Mouse (Mus musculus) left cerebral cortex, adult 2 months (tissue): Measurements from ENCODE around the gene Abr. TPM values are rescaled to one million over a fixed set of nuclear protein-coding genes. Genes with fewer than 3 reads are reported as not detected.

ENCODE experiments used
- DNase-seq, 2 experiments: peaks; one replicate each; pipeline ENCODE4 v3.0.0; 2021 to 2022; ENCODE audit warnings: low spot score in 2 of 2, mixed read lengths in 1 of 2; ENCODE audit errors: extremely low spot score in 1 of 2
- H3K27ac ChIP-seq: fragments of 200-600 bp; 2 replicates; pipeline ENCODE4 v1.8.1; 2022
- H3K4me3 ChIP-seq: fragments of 200-600 bp; 2 replicates; pipeline ENCODE4 v1.8.1; 2022
- CTCF ChIP-seq: fragments of 200-600 bp; IDR thresholded peaks from 2 replicates; pipeline ENCODE4 v1.8.1; 2022; ENCODE audit warnings: antibody characterized with exemption, mild to moderate bottlenecking, moderate library complexity
- intact Hi-C: fragments of 180-260 bp; cut with DNase I; formaldehyde crosslinking; loops from one replicate; pipeline ENCODE4 v1.15.1; 2025
- total RNA-seq, 2 experiments: library from RNA; stranded (reverse); gene quantifications; 2 replicates each; pipeline ENCODE4 v1.2.3; 2021

Gene Abr
- total RNA-seq, 2 experiments from 2014 or later: 436 to 450 TPM

- Histone ChIP-seq H3K4me3 (no peak overlapping the region), H3K27ac (peak overlapping the region; percentile 36; the same call in 1 of the 2 replicates)
- TF ChIP-seq CTCF: no peak
- intact Hi-C loops: no loop called here
- no peak for DNase-seq
These were observed 64.3 kb downstream of the Abr start for GRCm38 (mm10) chr11:76557837-76558236.

GRCm38 (mm10) chr11:76548153-76548721 is 73.9 kb downstream of the Abr start:
- TF ChIP-seq CTCF: no peak
- intact Hi-C loops: no loop called here
- DNase-seq: no peak
- Histone ChIP-seq H3K27ac (peak overlapping the region; percentile 51), H3K4me3 (no peak overlapping the region)

GRCm38 (mm10) chr11:76547420-76547819 is 74.7 kb downstream of the Abr start:
- intact Hi-C loops: no loop called here
- H3K27ac ChIP-seq: peak overlapping the region; percentile 51
- no peak overlapping the region for H3K4me3 ChIP-seq
- TF ChIP-seq CTCF: no peak
- no peak for DNase-seq

GRCm38 (mm10) chr11:76546431-76546830 is 75.7 kb downstream of the Abr start:
- no peak for TF ChIP-seq CTCF
- H3K27ac ChIP-seq: peak overlapping the region; percentile 53
- no peak for DNase-seq
- intact Hi-C loops: no loop called here
- H3K4me3 ChIP-seq: no peak overlapping the region

- intact Hi-C loops: no loop called here
- TF ChIP-seq CTCF: no peak
- Histone ChIP-seq H3K4me3 (no peak overlapping the region), H3K27ac (peak overlapping the region; percentile 5; the same call in 1 of the 2 replicates)
- DNase-seq: no peak
These were observed 78.8 kb downstream of the Abr start for GRCm38 (mm10) chr11:76543300-76543699.

GRCm38 (mm10) chr11:76540973-76541372 is 81.1 kb downstream of the Abr start:
- TF ChIP-seq CTCF: peak; percentile 83
- H3K4me3 ChIP-seq: no peak overlapping the region
- intact Hi-C loops: loop anchor here (1.0 kb wide), 1 partner anchor 36 kb away; no protein-coding TSS in a partner anchor
- peak overlapping the region; percentile 51; the same call in 1 of the 2 replicates for H3K27ac ChIP-seq
- DNase-seq: peak; percentile 47 to 65

- DNase-seq: no peak
- no peak overlapping the region for H3K27ac ChIP-seq
- H3K4me3 ChIP-seq: no peak overlapping the region
- no peak for TF ChIP-seq CTCF
- intact Hi-C loops: no loop called here
These were observed 84.7 kb downstream of the Abr start for GRCm38 (mm10) chr11:76537401-76537800.

GRCm38 (mm10) chr11:76536576-76537354 is 85.3 kb downstream of the Abr start:
- peak; percentile 64 for TF ChIP-seq CTCF
- Histone ChIP-seq H3K27ac (no peak overlapping the region), H3K4me3 (no peak overlapping the region)
- DNase-seq: no peak
- intact Hi-C loops: no loop called here

GRCm38 (mm10) chr11:76532001-76532400 is 90.1 kb downstream of the Abr start:
- no peak for TF ChIP-seq CTCF
- H3K27ac ChIP-seq: no peak overlapping the region; the same call in 1 of the 2 replicates
- intact Hi-C loops: no loop called here

GRCm38 (mm10) chr11:76530966-76531678 is 91.0 kb downstream of the Abr start:
- peak in 1 of 2 experiments; percentile 65 for DNase-seq
- no peak for TF ChIP-seq CTCF
- no peak overlapping the region for H3K4me3 ChIP-seq
- peak overlapping the region; percentile 89 for H3K27ac ChIP-seq
- intact Hi-C loops: loop anchor here (2.0 kb wide), 1 partner anchor 40 kb away; no protein-coding TSS in a partner anchor

More at GRCm38 (mm10) chr11:76532001-76532400, 90.1 kb downstream of the Abr start:
- no peak for DNase-seq
- H3K4me3 ChIP-seq: no peak overlapping the region

- Histone ChIP-seq H3K4me3 (no peak overlapping the region), H3K27ac (peak overlapping the region; percentile 89)
- no peak for TF ChIP-seq CTCF
- no peak for DNase-seq
- intact Hi-C loops: loop anchor here (2.0 kb wide), 1 partner anchor 40 kb away; no protein-coding TSS in a partner anchor
These were observed 91.8 kb downstream of the Abr start for GRCm38 (mm10) chr11:76530168-76530935.
